Mouse (Mus musculus): ENCODE results near the gene Il18r1.

- no peak for TF ChIP-seq CTCF (IDR thresholded peaks at IDR 0.05; ENCODE audit: control insufficient read depth, insufficient read depth, insufficient read length)
- TF ChIP-seq CEBPB (IDR thresholded peaks at IDR 0.05; ENCODE audit: low read depth), result no peak
- peak; percentile 87 for TF ChIP-seq MAX (IDR thresholded peaks at IDR 0.05)
- TF ChIP-seq MYOG (IDR thresholded peaks at IDR 0.05; ENCODE audit: control insufficient read depth, extremely low read depth, insufficient read length), result no peak
- TF ChIP-seq USF1 (IDR thresholded peaks at IDR 0.05; ENCODE audit: low read depth), result no peak
- no peak for TF ChIP-seq MYOD1 (IDR thresholded peaks at IDR 0.05; ENCODE audit: control insufficient read depth, insufficient read length, low read depth)
- TF ChIP-seq FOSL1 (IDR thresholded peaks at IDR 0.05; ENCODE audit: insufficient read depth, low read length, poor library complexity, severe bottlenecking), result no peak
These were observed 20.6 kb upstream of the Il18r1 start for GRCm38 (mm10) chr1:40444800-40445199.

Measured in C2C12 (cell line).